Mouse (Mus musculus): ENCODE data around the gene Acd. TPM values are rescaled to one million over a fixed set of nuclear protein-coding genes. Genes with fewer than 3 reads are reported as not detected.

Gene Acd
- polyA plus RNA-seq, 1 experiment from 2014 or later: 56.5 TPM

- H3K4me2 ChIP-seq (ENCODE audit: low read depth, low read length): no peak overlapping the region
- H3K9me3 ChIP-seq (replicated peaks; ENCODE audit: control insufficient read depth, low read length): no peaks in the 10 kb centered on the region
- no peaks in the 10 kb centered on the region for H3K4me1 ChIP-seq (ENCODE audit: control insufficient read depth, insufficient read depth, low read length)
- H3K27ac ChIP-seq (replicated peaks; ENCODE audit: low read depth, low read length): no peak overlapping the region
- DNase-seq (ENCODE audit: low spot score) (no peak), ATAC-seq (replicated peaks; ENCODE audit: insufficient number of reproducible peaks, low FRiP score, low TSS enrichment, low read depth) (no peak)
- H3K27me3 ChIP-seq (ENCODE audit: control insufficient read depth, insufficient read depth, low read length): no peaks in the 10 kb centered on the region
- H3K36me3 ChIP-seq (replicated peaks; ENCODE audit: control insufficient read depth, insufficient read depth, low read depth, low read length): no peaks in the 10 kb centered on the region
- no peak overlapping the region for H3K4me3 ChIP-seq (ENCODE audit: low read depth, low read length)
- 81% methylated on average over 4 of the region's 4 CpGs for WGBS
- H3K9ac ChIP-seq (replicated peaks; ENCODE audit: low read length): no peak overlapping the region
Measured at GRCm38 (mm10) chr8:105719637-105720036, 18.7 kb upstream of the Acd start.

- ATAC-seq (replicated peaks; ENCODE audit: insufficient number of reproducible peaks, low FRiP score, low TSS enrichment, low read depth) (no peak), DNase-seq (ENCODE audit: low spot score) (no peak)
- 93% methylated on average over 15 of the region's 15 CpGs for WGBS
- no peak overlapping the region for H3K9ac ChIP-seq (replicated peaks; ENCODE audit: low read length)
- H3K4me2 ChIP-seq (ENCODE audit: low read depth, low read length): no peak overlapping the region
- no peaks in the 10 kb centered on the region for H3K36me3 ChIP-seq (replicated peaks; ENCODE audit: control insufficient read depth, insufficient read depth, low read depth, low read length)
- no peaks in the 10 kb centered on the region for H3K4me1 ChIP-seq (ENCODE audit: control insufficient read depth, insufficient read depth, low read length)
- H3K4me3 ChIP-seq (ENCODE audit: low read depth, low read length): no peak overlapping the region
- H3K27ac ChIP-seq (replicated peaks; ENCODE audit: low read depth, low read length): no peak overlapping the region
- H3K9me3 ChIP-seq (replicated peaks; ENCODE audit: control insufficient read depth, low read length): no peaks in the 10 kb centered on the region
- H3K27me3 ChIP-seq (ENCODE audit: control insufficient read depth, insufficient read depth, low read length): no peaks in the 10 kb centered on the region
Measured at GRCm38 (mm10) chr8:105716302-105716945, 15.5 kb upstream of the Acd start.

GRCm38 (mm10) chr8:105715042-105715441, 14.1 kb upstream of the Acd start:
- Histone ChIP-seq H3K9ac (replicated peaks; ENCODE audit: low read length) (no peak overlapping the region), H3K4me1 (ENCODE audit: control insufficient read depth, insufficient read depth, low read length) (no peaks in the 10 kb centered on the region), H3K27me3 (ENCODE audit: control insufficient read depth, insufficient read depth, low read length) (no peaks in the 10 kb centered on the region), H3K36me3 (replicated peaks; ENCODE audit: control insufficient read depth, insufficient read depth, low read depth, low read length) (no peaks in the 10 kb centered on the region), H3K27ac (replicated peaks; ENCODE audit: low read depth, low read length) (no peak overlapping the region), H3K9me3 (replicated peaks; ENCODE audit: control insufficient read depth, low read length) (no peaks in the 10 kb centered on the region), H3K4me3 (ENCODE audit: low read depth, low read length) (no peak overlapping the region), H3K4me2 (ENCODE audit: low read depth, low read length) (no peak overlapping the region)
- WGBS: 89% methylated on average over 6 of the region's 6 CpGs
- DNase-seq (ENCODE audit: low spot score) (no peak), ATAC-seq (replicated peaks; ENCODE audit: insufficient number of reproducible peaks, low FRiP score, low TSS enrichment, low read depth) (no peak)

GRCm38 (mm10) chr8:105714139-105714538, 13.2 kb upstream of the Acd start:
- WGBS: 8% methylated on average over 3 of the region's 3 CpGs
- Histone ChIP-seq H3K27ac (replicated peaks; ENCODE audit: low read depth, low read length) (no peak overlapping the region), H3K36me3 (replicated peaks; ENCODE audit: control insufficient read depth, insufficient read depth, low read depth, low read length) (no peaks in the 10 kb centered on the region), H3K9ac (replicated peaks; ENCODE audit: low read length) (no peak overlapping the region), H3K9me3 (replicated peaks; ENCODE audit: control insufficient read depth, low read length) (no peaks in the 10 kb centered on the region), H3K27me3 (ENCODE audit: control insufficient read depth, insufficient read depth, low read length) (no peaks in the 10 kb centered on the region), H3K4me2 (ENCODE audit: low read depth, low read length) (no peak overlapping the region), H3K4me3 (ENCODE audit: low read depth, low read length) (no peak overlapping the region), H3K4me1 (ENCODE audit: control insufficient read depth, insufficient read depth, low read length) (no peaks in the 10 kb centered on the region)
- peak; percentile 94 for DNase-seq (ENCODE audit: low spot score)
- no peak for ATAC-seq (replicated peaks; ENCODE audit: insufficient number of reproducible peaks, low FRiP score, low TSS enrichment, low read depth)

- H3K27ac ChIP-seq (replicated peaks; ENCODE audit: low read depth, low read length): no peak overlapping the region
- H3K36me3 ChIP-seq (replicated peaks; ENCODE audit: control insufficient read depth, insufficient read depth, low read depth, low read length): no peaks in the 10 kb centered on the region
- ATAC-seq (replicated peaks; ENCODE audit: insufficient number of reproducible peaks, low FRiP score, low TSS enrichment, low read depth) (no peak), DNase-seq (ENCODE audit: low spot score) (no peak)
- H3K4me3 ChIP-seq (ENCODE audit: low read depth, low read length): no peak overlapping the region
- no peaks in the 10 kb centered on the region for H3K4me1 ChIP-seq (ENCODE audit: control insufficient read depth, insufficient read depth, low read length)
- H3K27me3 ChIP-seq (ENCODE audit: control insufficient read depth, insufficient read depth, low read length): no peaks in the 10 kb centered on the region
- no peak overlapping the region for H3K9ac ChIP-seq (replicated peaks; ENCODE audit: low read length)
- WGBS: 88% methylated on average over 3 of the region's 3 CpGs
- H3K9me3 ChIP-seq (replicated peaks; ENCODE audit: control insufficient read depth, low read length): no peaks in the 10 kb centered on the region
- H3K4me2 ChIP-seq (ENCODE audit: low read depth, low read length): no peak overlapping the region
Measured at GRCm38 (mm10) chr8:105712286-105712685, 11.4 kb upstream of the Acd start.

GRCm38 (mm10) chr8:105709317-105709716, 8.4 kb upstream of the Acd start:
- peaks cover 6% of the 10 kb centered on the region for H3K4me1 ChIP-seq (ENCODE audit: control insufficient read depth, insufficient read depth, low read length)
- DNase-seq (ENCODE audit: low spot score): no peak
- ATAC-seq (replicated peaks; ENCODE audit: insufficient number of reproducible peaks, low FRiP score, low TSS enrichment, low read depth): no peak
- no peaks in the 10 kb centered on the region for H3K36me3 ChIP-seq (replicated peaks; ENCODE audit: control insufficient read depth, insufficient read depth, low read depth, low read length)
- H3K4me2 ChIP-seq (ENCODE audit: low read depth, low read length): no peak overlapping the region
- H3K9me3 ChIP-seq (replicated peaks; ENCODE audit: control insufficient read depth, low read length): no peaks in the 10 kb centered on the region
- 73% methylated on average over 14 of the region's 14 CpGs for WGBS
- H3K27ac ChIP-seq (replicated peaks; ENCODE audit: low read depth, low read length): no peak overlapping the region
- no peak overlapping the region for H3K4me3 ChIP-seq (ENCODE audit: low read depth, low read length)
- H3K9ac ChIP-seq (replicated peaks; ENCODE audit: low read length): no peak overlapping the region
- no peaks in the 10 kb centered on the region for H3K27me3 ChIP-seq (ENCODE audit: control insufficient read depth, insufficient read depth, low read length)

- H3K9me3 ChIP-seq (replicated peaks; ENCODE audit: control insufficient read depth, low read length): no peaks in the 10 kb centered on the region
- peaks cover 6% of the 10 kb centered on the region for H3K4me1 ChIP-seq (ENCODE audit: control insufficient read depth, insufficient read depth, low read length)
- no peak for ATAC-seq (replicated peaks; ENCODE audit: insufficient number of reproducible peaks, low FRiP score, low TSS enrichment, low read depth)
- no peak for DNase-seq (ENCODE audit: low spot score)
- no peak overlapping the region for H3K27ac ChIP-seq (replicated peaks; ENCODE audit: low read depth, low read length)
- H3K27me3 ChIP-seq (ENCODE audit: control insufficient read depth, insufficient read depth, low read length): no peaks in the 10 kb centered on the region
- H3K36me3 ChIP-seq (replicated peaks; ENCODE audit: control insufficient read depth, insufficient read depth, low read depth, low read length): no peaks in the 10 kb centered on the region
- WGBS: 90% methylated on average over 8 of the region's 8 CpGs
- H3K9ac ChIP-seq (replicated peaks; ENCODE audit: low read length): no peak overlapping the region
- H3K4me3 ChIP-seq (ENCODE audit: low read depth, low read length): no peak overlapping the region
- no peak overlapping the region for H3K4me2 ChIP-seq (ENCODE audit: low read depth, low read length)
Measured at GRCm38 (mm10) chr8:105708675-105709074, 7.8 kb upstream of the Acd start.

GRCm38 (mm10) chr8:105707498-105708403, 6.8 kb upstream of the Acd start, which contains the start of the genes 4933405L10Rik and Enkd1:
4933405L10Rik (plus strand) TSS chr8:105707655.
Enkd1 (minus strand) TSS chr8:105708210.
- H3K9me3 ChIP-seq (replicated peaks; ENCODE audit: control insufficient read depth, low read length): no peaks in the 10 kb centered on the region
- ATAC-seq (replicated peaks; ENCODE audit: insufficient number of reproducible peaks, low FRiP score, low TSS enrichment, low read depth) (peak; percentile 90), DNase-seq (ENCODE audit: low spot score) (peak; percentile 98)
- H3K27me3 ChIP-seq (ENCODE audit: control insufficient read depth, insufficient read depth, low read length): no peaks in the 10 kb centered on the region
- peak within 1 kb of the TSS; percentile 86 for H3K9ac ChIP-seq (replicated peaks; ENCODE audit: low read length)
- H3K27ac ChIP-seq (replicated peaks; ENCODE audit: low read depth, low read length): 0 out of 2 replicates have a peak within 1 kb of the TSS, but pooled peaks have one; percentile 20
- H3K4me3 ChIP-seq (ENCODE audit: low read depth, low read length): peak within 1 kb of the TSS; percentile 78
- H3K4me2 ChIP-seq (ENCODE audit: low read depth, low read length): peak within 1 kb of the TSS; percentile 88
- WGBS: under 1% methylated on average over 49 of the region's 55 CpGs
- H3K36me3 ChIP-seq (replicated peaks; ENCODE audit: control insufficient read depth, insufficient read depth, low read depth, low read length): peaks cover 3% of the 10 kb centered on the region
- peaks cover 6% of the 10 kb centered on the region for H3K4me1 ChIP-seq (ENCODE audit: control insufficient read depth, insufficient read depth, low read length)
